Mouse (Mus musculus) E14TG2a.4 (cell line): ENCODE measurements around the gene Pigr.
A peak's percentile ranks its signal among the peaks of the same experiment; 100 is the strongest.

Source experiments
- H3K27me3 ChIP-seq: 2 replicates; pipeline ENCODE4 v1.6.1; 2014; ENCODE audit warnings: low read length, control low read depth; ENCODE audit not compliant: insufficient read depth
- H3K36me3 ChIP-seq: 2 replicates; pipeline ENCODE4 v1.6.1; 2014; ENCODE audit warnings: low read length, control low read depth; ENCODE audit not compliant: insufficient read depth
- H3K4me1 ChIP-seq: replicated peaks from 2 replicates; pipeline ENCODE4 v1.6.1; 2014; ENCODE audit warnings: low read depth, low read length, control low read depth
- H3K4me3 ChIP-seq: replicated peaks from 2 replicates; pipeline ENCODE4 v1.5.1; 2014; ENCODE audit warnings: mild to moderate bottlenecking, low read length
- H3K9me3 ChIP-seq: 2 replicates; pipeline ENCODE4 v1.6.1; 2014; ENCODE audit warnings: low read length, control low read depth
- CTCF ChIP-seq: conservative IDR thresholded peaks from 2 replicates; pipeline ENCODE4 v1.5.1; 2014; ENCODE audit warnings: low read length
- NANOG ChIP-seq: IDR thresholded peaks from 2 replicates; pipeline ENCODE4 v1.6.1; 2014; ENCODE audit warnings: borderline replicate concordance, low read length, mixed read lengths
- POU5F1 ChIP-seq: IDR thresholded peaks from 2 replicates; pipeline ENCODE4 v1.6.1; 2014; ENCODE audit warnings: low read length, borderline replicate concordance

The Pigr gene

DNA sequence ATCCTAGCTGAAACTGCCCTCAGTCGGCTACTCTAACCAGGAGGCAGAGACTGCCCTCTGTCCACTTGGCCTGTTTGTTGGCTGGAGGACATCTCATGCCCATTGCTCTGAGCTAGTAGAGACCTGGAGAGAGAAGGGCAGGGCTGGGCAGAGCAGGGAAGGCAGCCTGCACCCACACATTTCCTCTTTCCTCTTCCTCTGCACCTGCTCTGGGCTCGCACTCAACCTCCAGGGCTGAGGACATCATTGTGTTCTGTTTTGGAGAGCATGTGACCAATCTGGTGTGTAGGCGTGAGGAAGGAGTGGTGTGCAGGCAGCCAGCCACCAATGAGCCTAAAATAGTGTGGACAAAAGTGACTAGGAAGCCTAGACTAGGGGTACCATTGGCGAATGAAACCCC, 37.8 kb downstream of the Pigr start:
- Histone ChIP-seq H3K27me3 (no peaks in the 10 kb centered on the region; the same call in 1 of the 2 replicates), H3K36me3 (no peaks in the 10 kb centered on the region), H3K9me3 (peaks cover 9% of the 10 kb centered on the region; the same call in 1 of the 2 replicates), H3K4me3 (no peak overlapping the region), H3K4me1 (no peaks in the 10 kb centered on the region)
- TF ChIP-seq NANOG = no peak
- no peak for TF ChIP-seq CTCF
- TF ChIP-seq POU5F1 = no peak

DNA sequence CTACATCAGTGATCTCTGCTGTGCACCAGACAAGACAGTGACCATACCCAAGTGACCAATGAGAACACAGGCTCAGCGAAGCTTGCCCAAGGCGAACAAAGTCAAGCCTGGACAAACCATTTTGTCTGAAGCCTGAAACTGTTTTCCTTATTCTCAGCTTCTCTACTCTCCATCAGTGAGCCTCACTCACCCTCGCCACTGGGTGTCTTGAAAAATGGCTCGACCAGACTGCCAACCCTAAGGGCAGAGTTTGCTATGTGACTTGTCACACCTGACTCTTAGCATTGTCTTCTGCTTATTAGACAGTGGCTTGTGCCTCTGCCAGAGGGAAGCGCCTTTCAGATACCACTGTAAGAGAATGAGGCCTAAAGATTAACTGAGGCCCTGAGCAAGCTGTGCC, 38.3 kb downstream of the Pigr start:
- Histone ChIP-seq H3K4me3 (no peak overlapping the region), H3K4me1 (no peaks in the 10 kb centered on the region), H3K36me3 (no peaks in the 10 kb centered on the region), H3K27me3 (no peaks in the 10 kb centered on the region; the same call in 1 of the 2 replicates), H3K9me3 (peaks cover 9% of the 10 kb centered on the region; the same call in 1 of the 2 replicates)
- TF ChIP-seq NANOG (no peak), CTCF (no peak), POU5F1 (no peak)

DNA sequence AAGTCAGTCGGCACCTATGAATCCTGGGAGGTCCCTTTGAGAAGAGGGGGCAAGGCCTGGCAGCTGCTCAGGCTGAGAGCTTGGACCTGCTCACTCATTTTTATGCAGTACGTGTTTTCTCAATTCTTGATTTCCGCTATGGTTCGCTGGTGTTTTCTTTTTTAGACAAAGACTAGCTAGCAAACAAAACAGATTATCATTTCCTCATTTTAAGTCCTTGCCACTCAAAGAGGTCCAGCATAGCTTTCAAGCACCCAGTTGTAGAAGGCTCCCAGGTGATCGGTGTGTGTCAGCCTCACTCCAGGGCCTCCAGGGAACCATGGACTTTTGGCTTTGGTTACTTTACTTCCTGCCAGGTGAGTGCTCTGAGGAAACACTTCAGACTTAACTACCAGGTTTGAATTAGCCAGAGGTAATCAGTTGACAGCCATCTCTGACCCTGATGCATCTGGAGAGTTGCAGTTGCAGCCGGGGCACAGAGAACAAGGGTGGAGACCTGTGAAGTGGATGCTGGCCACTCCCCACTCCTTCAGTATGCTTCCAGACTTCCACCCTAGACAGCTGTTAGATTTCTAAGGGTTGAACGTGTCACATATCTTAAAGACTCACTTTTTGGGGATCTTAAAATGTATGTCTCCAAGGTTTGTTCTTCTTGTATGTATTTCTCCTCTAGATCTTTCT, 39.2 kb downstream of the Pigr start, which contains the start of gene Fcmr:
TSS of gene Fcmr (plus strand) at position 129 of the 681 bp plus-strand sequence.
- TF ChIP-seq CTCF (no peak), POU5F1 (no peak), NANOG (no peak)
- no peaks in the 10 kb centered on the region for H3K4me1 ChIP-seq
- peaks cover 9% of the 10 kb centered on the region; the same call in 1 of the 2 replicates for H3K9me3 ChIP-seq

GRCm38 (mm10) chr1:130872912-130873311, 46.4 kb downstream of the Pigr start:
- no peak for TF ChIP-seq POU5F1
- no peak for TF ChIP-seq NANOG
- Histone ChIP-seq H3K4me1 (peaks cover 3% of the 10 kb centered on the region; the same call in 1 of the 2 replicates), H3K9me3 (no peaks in the 10 kb centered on the region), H3K4me3 (no peak overlapping the region), H3K27me3 (peaks cover 19% of the 10 kb centered on the region), H3K36me3 (no peaks in the 10 kb centered on the region)

More for the DNA sequence above, 39.2 kb downstream of the Pigr start, which contains the start of gene Fcmr:
- Histone ChIP-seq H3K4me3 (no peak within 1 kb of the TSS), H3K36me3 (no peaks in the 10 kb centered on the region), H3K27me3 (no peaks in the 10 kb centered on the region; the same call in 1 of the 2 replicates)

DNA sequence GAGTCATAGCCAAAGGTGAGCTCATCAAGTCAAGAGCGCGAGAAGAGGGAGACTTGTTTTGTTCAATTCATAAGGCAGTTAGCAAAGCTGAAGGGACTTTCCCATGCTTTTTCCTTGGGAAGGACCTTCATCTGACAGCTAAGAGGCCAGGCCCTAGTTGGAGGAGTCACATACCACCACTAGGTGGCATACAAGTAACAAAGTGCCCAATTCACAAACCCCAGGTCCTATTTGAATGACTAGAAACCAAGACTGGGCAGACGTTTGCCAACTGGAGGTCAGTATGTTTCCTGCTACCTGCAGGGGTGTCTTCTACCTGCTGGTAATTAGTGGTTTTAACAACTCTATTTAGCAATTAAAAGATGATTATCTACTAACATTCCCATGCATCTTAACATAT, 48.7 kb downstream of the Pigr start:
- TF ChIP-seq POU5F1 (no peak), NANOG (no peak), CTCF (peak; percentile 49)
- Histone ChIP-seq H3K36me3 (no peaks in the 10 kb centered on the region), H3K4me1 (peaks cover 7% of the 10 kb centered on the region; the same call in 1 of the 2 replicates), H3K9me3 (no peaks in the 10 kb centered on the region), H3K4me3 (no peak overlapping the region), H3K27me3 (peaks cover 40% of the 10 kb centered on the region)

- Histone ChIP-seq H3K4me3 (no peak overlapping the region), H3K9me3 (no peaks in the 10 kb centered on the region), H3K27me3 (peaks cover 47% of the 10 kb centered on the region), H3K4me1 (peaks cover 7% of the 10 kb centered on the region; the same call in 1 of the 2 replicates), H3K36me3 (no peaks in the 10 kb centered on the region)
- TF ChIP-seq POU5F1 (no peak), NANOG (no peak), CTCF (no peak)
Measured at GRCm38 (mm10) chr1:130875910-130876309, 49.4 kb downstream of the Pigr start.

DNA sequence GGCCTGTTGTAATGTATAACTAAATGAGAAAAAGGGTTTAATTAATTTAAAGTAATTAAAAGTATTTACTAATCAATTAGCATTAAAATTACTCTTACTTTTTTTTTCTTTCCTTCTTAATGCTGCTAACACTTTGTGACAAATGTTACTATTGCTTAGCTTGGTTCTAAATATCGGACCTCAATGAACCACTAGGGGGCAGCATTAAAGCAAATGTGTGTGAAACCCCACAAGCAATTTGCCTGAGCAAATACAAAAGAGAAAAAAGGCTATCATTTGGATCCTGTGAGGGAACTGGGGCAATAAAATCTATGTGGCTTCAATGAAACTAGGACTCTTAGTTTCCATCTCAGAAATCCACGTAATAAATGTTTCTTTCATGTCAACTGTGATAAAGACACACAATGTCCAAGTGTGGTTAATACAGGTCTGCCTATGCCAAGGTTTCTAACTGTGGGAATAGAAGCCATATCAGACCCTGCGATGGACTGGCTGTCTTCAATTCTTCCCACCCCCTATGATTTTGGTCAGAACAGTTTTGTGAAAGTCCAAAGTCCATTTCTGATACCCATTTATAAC, 50.5 kb downstream of the Pigr start:
- Histone ChIP-seq H3K27me3 (peaks cover 54% of the 10 kb centered on the region), H3K36me3 (no peaks in the 10 kb centered on the region), H3K4me3 (no peak overlapping the region), H3K4me1 (peaks cover 7% of the 10 kb centered on the region; the same call in 1 of the 2 replicates), H3K9me3 (no peaks in the 10 kb centered on the region)
- TF ChIP-seq CTCF = peak; percentile 60
- TF ChIP-seq POU5F1 = no peak

DNA sequence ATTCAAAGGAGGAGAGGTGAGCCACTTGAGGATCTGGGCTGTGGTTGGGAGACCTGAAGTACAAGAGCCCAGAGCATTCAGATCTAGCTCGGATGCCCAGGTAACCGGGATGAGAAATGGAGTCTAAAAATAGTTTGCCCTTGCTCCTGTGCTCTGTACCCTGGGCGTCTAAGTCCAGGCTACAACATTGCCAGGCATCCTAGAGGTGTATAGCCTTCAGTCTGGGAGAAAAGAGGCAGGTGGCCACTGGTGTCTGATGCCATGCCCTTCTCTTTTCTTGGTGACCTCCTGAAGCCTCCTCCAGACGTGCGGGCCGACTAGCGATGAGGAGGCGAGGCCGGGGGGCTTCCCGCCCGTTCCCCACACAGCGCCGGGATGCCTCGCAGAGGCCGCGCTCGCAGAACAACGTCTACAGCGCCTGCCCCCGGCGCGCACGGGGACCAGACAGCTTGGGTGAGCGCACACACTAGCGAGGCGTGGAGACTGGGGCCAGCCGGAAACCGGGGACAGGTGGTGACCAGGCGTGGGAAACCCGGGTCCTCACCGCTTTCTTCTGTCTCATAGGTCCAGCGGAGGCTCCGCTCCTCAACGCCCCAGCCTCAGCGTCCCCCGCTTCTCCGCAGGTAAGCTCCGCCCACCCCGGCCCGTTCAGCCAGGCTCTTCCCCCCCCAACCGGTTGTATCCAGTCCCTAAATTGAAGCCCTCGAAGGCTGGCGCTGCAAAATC, 51.6 kb downstream of the Pigr start:
- peaks cover 7% of the 10 kb centered on the region; the same call in 1 of the 2 replicates for H3K4me1 ChIP-seq
- TF ChIP-seq CTCF = no peak
- TF ChIP-seq NANOG = no peak
- no peak for TF ChIP-seq POU5F1
- H3K9me3 ChIP-seq = no peaks in the 10 kb centered on the region
- H3K27me3 ChIP-seq = peaks cover 60% of the 10 kb centered on the region
- H3K4me3 ChIP-seq = peak overlapping the region; percentile 77
- H3K36me3 ChIP-seq = no peaks in the 10 kb centered on the region

- TF ChIP-seq CTCF = no peak
- no peak for TF ChIP-seq NANOG
- TF ChIP-seq POU5F1 = no peak
- Histone ChIP-seq H3K36me3 (no peaks in the 10 kb centered on the region), H3K27me3 (peaks cover 73% of the 10 kb centered on the region), H3K4me3 (no peak overlapping the region), H3K9me3 (no peaks in the 10 kb centered on the region), H3K4me1 (peaks cover 7% of the 10 kb centered on the region; the same call in 1 of the 2 replicates)
Measured at GRCm38 (mm10) chr1:130879927-130880326, 53.4 kb downstream of the Pigr start.
